Mouse (Mus musculus): ENCODE results near the gene Ms4a18.

Ms4a18 gene

DNA sequence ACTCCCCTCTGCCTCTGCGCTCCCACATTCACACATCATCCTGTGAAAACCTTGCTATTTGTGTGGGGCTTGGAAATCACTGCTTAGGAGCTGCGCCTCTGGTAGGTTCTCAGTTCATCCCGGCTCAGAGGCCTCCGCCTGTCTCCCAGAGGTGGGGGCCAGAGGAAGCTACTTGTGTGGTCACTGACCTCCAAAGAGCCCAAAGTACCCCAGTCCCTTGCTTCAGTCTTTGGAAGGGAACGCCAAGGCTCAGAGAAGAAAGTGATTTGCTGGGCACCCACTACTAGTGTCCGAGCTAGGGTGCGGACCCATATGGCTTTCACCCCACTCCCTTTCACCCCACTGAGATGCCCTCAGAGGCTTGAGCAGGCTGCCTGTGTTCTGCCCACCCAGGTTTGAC is 24.7 kb downstream of the Ms4a18 start, which contains the start of gene Ms4a15:
Gene Ms4a15 (minus strand): TSS at position 101 of the 400 bp plus-strand sequence.
- TF ChIP-seq GATA4 (IDR thresholded peaks at IDR 0.05; ENCODE audit: insufficient replicate concordance, low read length) = no peak

DNA sequence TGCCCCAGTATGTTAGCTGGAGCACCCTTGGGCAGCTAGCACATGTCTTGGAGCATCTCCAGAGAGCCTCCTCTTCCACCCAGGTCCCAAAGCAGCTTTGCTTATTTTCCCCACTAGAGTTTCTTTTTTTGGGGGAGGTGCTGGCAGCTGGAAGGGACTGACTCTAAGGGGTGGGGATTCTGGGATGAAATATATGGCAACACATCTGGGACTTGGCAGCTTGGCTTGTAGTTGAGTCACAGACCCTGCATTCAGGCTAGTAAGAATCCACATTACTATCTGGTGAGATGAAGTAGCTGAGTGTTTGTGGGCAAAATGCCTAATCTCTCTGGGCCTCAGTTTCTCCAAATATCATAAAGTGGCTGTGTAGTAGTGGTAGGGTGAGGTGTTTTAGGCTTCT is 25.9 kb downstream of the Ms4a18 start:
- no peak for TF ChIP-seq GATA4 (IDR thresholded peaks at IDR 0.05; ENCODE audit: insufficient replicate concordance, low read length)

DNA sequence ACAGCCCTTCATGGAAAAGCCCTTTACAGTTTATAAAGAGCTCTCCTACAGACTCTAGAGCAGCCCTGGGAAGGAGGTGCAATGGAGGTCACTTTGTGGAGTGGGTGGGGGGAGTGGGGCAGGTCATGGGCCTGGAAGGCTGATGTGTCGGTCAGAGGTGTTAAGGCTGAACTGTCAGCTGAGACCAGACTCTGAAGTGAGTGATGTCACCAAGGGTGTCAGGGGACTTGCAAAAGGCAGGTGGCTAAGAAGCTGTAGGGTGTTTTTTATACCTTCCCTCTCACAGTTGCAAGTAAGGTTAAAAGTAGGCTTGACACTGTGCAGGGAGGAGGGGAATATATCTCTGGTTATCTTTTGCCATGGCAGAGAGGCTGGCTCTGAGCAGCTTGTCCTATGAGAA is 27.1 kb downstream of the Ms4a18 start:
- no peak for TF ChIP-seq GATA4 (IDR thresholded peaks at IDR 0.05; ENCODE audit: insufficient replicate concordance, low read length)

DNA sequence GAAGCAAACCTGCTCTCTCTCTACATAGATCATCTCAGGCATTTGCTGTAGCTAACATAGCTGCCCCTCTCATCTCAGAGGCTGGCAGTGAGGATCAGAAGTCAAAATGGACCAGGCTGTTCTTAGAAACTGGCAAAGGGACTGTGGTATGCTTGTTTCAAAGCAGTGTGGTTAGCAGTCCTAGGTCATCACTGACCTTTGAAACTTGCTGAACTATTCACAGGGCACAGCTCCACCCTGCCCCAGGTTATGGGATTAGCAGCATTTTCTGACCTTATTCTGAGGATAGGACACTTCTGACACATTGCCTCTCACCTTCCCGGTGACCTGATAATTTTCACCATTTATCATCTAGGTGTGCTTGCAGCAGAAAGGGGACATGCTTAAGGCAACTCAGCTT is 29.3 kb downstream of the Ms4a18 start:
- TF ChIP-seq GATA4 (IDR thresholded peaks at IDR 0.05; ENCODE audit: insufficient replicate concordance, low read length) = no peak

DNA sequence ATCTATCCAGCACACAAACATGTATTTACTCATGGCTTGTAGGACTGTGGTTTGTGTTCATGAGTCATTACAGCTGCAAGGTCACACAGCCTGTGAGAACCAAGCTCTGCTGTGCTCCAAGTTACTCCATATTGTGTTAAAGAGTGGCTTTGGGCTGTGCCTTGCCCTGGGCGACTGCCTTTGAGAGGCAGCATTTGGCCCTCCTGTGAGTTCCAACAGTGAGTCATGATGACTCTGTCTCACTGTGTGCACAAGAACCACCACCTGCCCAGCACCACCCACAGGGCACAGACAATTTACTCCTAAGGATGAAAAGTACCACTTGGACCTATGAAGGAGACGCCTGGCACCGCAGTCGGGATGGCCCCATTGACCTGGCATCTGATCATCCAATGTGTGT is 31.9 kb downstream of the Ms4a18 start:
- no peak for TF ChIP-seq GATA4 (IDR thresholded peaks at IDR 0.05; ENCODE audit: insufficient replicate concordance, low read length)

DNA sequence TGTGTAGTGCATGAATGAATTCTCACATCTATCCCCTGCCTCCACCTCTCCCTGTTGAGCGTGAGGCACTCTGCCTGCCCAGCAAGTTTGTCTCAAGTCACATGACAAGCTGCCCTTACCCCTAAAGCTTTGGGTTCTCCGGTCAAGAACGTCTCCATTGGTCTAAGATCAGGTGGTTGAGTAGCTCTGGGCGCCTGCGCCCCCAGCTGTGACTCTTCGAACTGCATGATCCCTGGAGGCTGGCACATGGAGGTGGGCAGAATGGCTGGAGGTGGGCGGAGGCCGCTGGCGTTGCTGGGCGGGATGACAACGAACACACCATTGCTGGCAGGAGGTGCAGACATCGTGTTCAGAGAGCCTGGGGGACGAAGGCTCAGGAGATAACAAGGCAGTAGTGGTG is 33.3 kb downstream of the Ms4a18 start:
- no peak for TF ChIP-seq GATA4 (IDR thresholded peaks at IDR 0.05; ENCODE audit: insufficient replicate concordance, low read length)

DNA sequence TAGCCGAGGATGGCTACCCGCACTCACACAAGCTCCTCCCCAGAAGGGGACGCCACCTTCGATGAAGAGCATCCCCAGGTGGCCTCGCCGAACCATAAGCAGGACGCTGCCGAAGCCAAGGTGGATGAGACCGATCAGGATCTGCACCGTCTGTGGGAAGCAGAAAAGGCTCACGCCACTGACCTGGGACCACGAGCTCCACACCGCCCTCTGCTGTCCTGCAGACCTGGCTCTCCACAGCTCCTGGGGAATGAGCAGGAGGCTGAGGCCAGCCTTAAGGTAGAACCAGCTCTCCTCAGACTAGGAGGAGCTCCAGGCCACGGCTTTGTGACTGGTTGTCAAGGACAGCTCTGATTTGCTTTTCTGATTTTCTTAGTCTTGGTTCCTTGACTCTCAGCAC is 34.7 kb downstream of the Ms4a18 start:
- TF ChIP-seq GATA4 (IDR thresholded peaks at IDR 0.05; ENCODE audit: insufficient replicate concordance, low read length) = no peak

DNA sequence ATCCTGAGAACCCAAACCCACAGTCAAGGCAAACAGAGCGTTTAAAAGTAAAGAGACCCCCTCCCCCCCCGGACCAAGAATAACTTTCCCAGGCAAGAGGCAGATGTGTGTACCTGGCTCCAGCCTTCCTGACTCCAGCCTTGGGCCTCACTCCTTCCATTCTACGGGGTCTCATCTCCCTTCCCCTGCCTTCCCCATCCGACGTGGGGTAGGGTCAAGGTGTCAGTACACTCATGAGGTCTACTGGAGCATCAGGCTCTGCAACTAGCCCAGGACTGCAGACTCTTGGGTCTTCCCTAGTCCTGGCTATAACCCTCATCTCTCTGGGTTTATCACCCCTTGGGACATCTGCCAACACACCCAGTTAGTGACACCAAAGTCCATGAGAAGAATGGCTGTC is 37.6 kb downstream of the Ms4a18 start:
- no peak for TF ChIP-seq GATA4 (IDR thresholded peaks at IDR 0.05; ENCODE audit: insufficient replicate concordance, low read length)

DNA sequence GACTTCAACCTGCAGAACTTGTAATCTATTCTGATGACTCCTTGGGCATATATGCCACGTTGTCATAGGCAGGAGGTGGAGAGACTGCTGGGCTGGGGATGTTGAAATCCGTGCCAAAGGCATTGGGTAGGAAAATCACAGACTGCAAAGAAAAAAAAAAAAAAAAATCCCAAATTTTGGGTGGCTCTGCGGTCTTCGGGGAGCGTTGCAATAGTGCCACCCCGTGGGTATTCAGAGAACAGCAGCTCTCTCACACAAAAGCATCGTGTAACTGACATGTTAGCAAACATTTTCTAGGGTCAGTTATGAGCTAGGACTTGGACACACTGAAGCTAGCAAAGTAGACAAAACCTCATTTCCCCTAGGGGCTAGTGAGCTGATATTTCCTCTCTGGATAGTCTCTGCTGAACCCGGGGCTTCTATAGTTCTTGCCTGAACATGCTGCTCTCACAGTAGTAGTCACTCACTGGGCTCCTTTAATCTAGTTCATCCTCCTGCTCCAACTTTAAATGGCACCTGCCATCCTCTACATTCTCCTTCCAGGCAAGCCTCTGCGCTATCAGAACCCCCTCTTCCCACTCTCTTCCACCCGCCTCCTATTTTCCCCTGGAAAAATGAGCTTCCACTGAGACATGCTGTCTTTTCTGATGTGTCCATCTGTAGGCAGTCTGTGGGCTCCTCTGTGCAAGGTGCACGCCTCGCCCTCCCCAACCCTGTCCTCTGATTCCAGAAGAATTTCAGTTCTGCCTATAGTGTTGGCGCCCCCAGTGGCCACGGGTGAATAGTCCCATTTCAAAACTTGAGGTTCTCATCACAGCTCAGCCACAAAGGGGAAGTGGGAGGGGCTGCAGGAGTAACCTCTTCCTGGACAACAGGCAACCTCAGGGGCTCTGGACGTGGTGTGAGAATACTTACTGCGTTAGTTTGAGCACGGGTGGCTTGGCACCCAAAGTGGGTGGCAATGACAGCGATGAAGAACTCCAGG is 38.4 kb downstream of the Ms4a18 start:
- TF ChIP-seq GATA4 (IDR thresholded peaks at IDR 0.05; ENCODE audit: insufficient replicate concordance, low read length) = no peak

DNA sequence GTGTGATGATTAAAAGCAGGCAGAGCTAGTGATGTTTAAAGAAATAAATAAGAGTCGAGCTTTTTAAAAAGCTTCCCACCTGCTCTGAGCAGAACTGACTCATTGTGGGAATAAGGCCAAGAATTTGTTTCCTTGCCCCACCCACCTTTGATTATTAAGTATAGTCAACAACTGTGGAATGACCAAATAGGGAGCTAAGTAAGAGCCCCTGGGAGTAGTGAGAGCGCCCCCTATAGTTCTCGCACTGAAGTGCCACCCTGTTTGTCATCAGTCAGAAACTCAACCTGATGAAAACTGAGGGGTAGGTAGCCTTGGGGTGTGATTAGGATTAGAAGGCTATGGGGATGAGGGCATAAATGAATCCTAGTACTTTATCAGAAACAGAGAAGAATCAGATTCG is 41.5 kb downstream of the Ms4a18 start:
- no peak for TF ChIP-seq GATA4 (IDR thresholded peaks at IDR 0.05; ENCODE audit: insufficient replicate concordance, low read length)

DNA sequence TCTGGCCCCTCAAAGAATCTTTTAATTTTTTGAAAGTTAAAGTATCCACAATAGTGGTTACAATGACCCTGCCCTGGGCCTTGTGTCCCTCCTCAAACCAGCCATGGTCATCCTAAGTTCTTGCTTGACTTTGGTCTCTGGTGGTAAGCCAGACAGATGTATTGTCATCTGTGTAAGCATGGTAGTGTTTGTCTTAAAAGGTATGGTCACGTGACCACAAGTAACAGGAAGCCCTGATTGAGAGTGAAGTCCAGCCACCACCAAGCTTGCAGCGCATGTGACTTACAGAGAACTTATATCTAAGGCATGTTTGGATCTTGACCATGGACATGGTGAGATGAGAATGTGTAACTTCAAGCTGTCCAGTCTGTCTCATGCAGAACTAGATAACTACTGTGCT is 42.6 kb downstream of the Ms4a18 start:
- no peak for TF ChIP-seq GATA4 (IDR thresholded peaks at IDR 0.05; ENCODE audit: insufficient replicate concordance, low read length)

DNA sequence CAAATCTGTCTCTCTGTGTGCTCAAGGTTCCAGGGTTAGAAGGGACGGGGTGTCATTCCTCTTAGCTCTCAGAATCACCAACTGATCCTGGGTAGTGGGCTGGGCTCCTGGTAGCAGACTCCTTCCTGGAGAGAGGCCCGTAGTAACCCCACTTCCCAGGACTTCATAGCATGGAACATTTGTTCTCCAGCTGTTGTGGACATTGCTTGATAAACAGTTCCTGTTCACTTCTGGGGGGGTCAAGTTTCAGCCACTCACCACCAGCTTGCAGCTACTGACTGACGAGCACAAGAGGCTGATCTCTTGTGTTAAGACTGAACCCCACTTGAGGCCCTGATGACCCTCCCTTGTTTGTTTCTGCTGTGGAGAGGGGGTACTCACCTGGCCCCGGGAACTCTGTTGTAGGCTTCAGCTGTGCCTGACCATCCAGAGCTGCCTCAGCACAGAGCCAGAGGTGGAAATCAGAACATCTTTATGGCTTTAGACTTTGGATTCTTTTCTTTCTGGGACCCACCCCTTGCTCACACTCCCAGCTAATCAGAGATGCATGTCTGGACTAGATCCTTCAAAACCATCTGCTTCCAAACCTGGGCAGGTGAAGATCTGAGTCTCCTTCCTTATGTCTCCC is 43.5 kb downstream of the Ms4a18 start, which contains the start of gene Ms4a10:
Gene Ms4a10 (minus strand): TSS at position 433 of the 628 bp plus-strand sequence.
- peak; percentile 23; the same call in 1 of the 2 replicates for TF ChIP-seq GATA4 (IDR thresholded peaks at IDR 0.05; ENCODE audit: insufficient replicate concordance, low read length)

DNA sequence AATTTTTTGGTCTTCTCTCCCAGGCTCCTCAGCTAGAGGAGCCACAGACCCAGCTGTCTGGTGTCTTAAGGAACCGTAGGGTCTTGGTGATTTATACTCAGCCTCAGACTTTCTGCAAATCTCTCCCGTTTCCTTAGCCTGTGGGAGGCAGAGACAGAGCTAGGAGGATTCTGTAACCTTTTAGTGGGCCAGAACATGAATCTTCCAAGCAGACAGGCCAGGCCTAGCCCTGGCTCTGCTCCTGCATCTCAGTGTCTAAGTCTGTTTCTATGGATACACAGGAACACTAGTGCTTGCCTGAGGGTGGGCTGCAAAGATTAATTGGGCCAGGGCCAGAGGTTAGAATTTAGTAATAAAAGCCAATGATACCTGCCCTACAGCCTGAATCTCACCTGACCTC is 44.6 kb downstream of the Ms4a18 start:
- no peak for TF ChIP-seq GATA4 (IDR thresholded peaks at IDR 0.05; ENCODE audit: insufficient replicate concordance, low read length)

DNA sequence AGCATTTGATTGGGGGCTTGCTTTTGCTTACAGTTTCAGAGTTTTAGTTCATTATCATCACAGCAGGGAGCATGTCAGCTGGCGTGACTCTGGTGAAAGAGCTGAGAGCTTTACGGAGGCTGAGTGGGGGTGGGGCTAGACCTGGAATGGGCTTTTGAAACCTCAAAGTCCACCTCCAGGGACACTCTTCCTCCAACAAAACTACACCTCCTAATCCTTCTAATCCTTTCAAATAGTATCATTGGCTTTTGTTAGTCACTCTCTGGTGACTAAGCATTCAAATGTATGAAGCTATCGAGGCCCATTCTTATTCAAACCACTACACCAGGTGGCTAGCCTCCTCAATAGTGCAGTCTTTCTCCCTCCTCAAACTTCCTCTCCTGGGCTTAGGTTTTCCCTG is 45.2 kb downstream of the Ms4a18 start:
- TF ChIP-seq GATA4 (IDR thresholded peaks at IDR 0.05; ENCODE audit: insufficient replicate concordance, low read length) = no peak

DNA sequence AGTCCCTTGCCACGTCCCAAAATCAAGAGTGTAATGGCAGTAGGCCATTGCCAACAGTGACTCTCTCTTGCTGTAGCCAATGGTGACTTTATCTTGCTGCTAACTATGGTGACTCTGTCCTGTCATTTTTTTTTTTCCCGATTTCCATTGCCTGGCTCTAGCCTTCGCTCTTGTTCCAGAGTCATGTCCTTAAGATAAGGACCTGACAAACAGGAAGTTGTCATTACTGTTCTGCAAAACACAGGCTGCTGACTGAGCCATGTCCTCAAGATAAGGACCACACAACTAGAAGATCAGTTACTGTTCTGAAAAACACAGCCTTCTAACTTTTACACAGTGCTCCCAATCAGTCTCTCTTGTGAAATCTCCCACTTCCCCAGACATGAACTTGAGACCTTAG is 47.4 kb downstream of the Ms4a18 start:
- peak; percentile 97 for TF ChIP-seq GATA4 (IDR thresholded peaks at IDR 0.05; ENCODE audit: insufficient replicate concordance, low read length)

DNA sequence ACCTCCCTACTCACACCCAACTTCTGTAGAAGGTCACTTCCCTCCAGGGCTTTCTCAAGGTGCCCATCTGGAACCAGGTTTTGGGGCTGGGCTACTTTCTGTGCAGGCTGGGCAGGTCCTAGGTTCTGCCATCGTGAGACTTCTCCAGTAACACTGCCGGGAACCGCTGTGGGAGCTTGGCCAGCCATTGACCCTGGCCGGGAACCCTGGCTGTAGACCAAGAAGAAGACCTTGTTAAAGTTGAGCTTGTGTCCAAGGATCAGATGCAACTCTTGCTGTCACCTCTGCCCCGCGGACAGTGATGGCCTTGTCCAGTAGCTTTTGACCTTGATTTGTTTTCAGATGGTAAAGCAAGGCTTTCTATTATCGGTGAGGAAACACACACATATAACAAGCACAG is 49.3 kb downstream of the Ms4a18 start:
- TF ChIP-seq GATA4 (IDR thresholded peaks at IDR 0.05; ENCODE audit: insufficient replicate concordance, low read length) = no peak
